Mouse (Mus musculus): ENCODE data around the gene Mrgprx1.

- no peak for TF ChIP-seq POLR2A (IDR thresholded peaks at IDR 0.05; ENCODE audit: borderline replicate concordance, extremely low read depth, insufficient read depth, insufficient read length, poor library complexity, severe bottlenecking)
- TF ChIP-seq CTCF (IDR thresholded peaks at IDR 0.05; ENCODE audit: borderline replicate concordance, extremely low read depth, insufficient read depth, insufficient read length) = no peak
Measured at GRCm38 (mm10) chr7:47986752-47987151, 40.6 kb downstream of the Mrgprx1 start.

All from brain, embryonic 14.5 days (tissue).